Mouse (Mus musculus) spleen, adult 2 months (tissue): ENCODE measurements around the gene Gm37240. TPM values are rescaled to one million over a fixed set of nuclear protein-coding genes. Genes with fewer than 3 reads are reported as not detected.

Experiments
- DNase-seq, 2 experiments: peaks; one replicate each; pipeline versions ENCODE4 v3.0.0 to v3.0.0-alpha.2; 2012 to 2021; ENCODE audit warnings: low spot score in 2 of 2, low read depth in 1 of 2
- H3K27ac ChIP-seq: fragments of 200-500 bp; 2 replicates; pipeline ENCODE4 v1.5.1; 2012; ENCODE audit warnings: low read length, inconsistent platforms; ENCODE audit not compliant: insufficient read depth
- H3K27me3 ChIP-seq: fragments of 200-500 bp; 2 replicates; pipeline ENCODE4 v1.6.1; 2012; ENCODE audit warnings: mild to moderate bottlenecking, moderate library complexity, low read length, inconsistent platforms; ENCODE audit not compliant: control insufficient read depth, insufficient read depth
- H3K36me3 ChIP-seq: fragments of 200-500 bp; 2 replicates; pipeline ENCODE4 v1.6.1; 2012; ENCODE audit warnings: mild to moderate bottlenecking, low read length, inconsistent platforms; ENCODE audit not compliant: control insufficient read depth, insufficient read depth
- H3K4me1 ChIP-seq: fragments of 200-500 bp; 2 replicates; pipeline ENCODE4 v1.6.1; 2011; ENCODE audit warnings: inconsistent platforms; ENCODE audit not compliant: control insufficient read depth, insufficient read depth, insufficient read length
- H3K4me3 ChIP-seq: fragments of 200-500 bp; 2 replicates; pipeline ENCODE4 v1.5.1; 2011; ENCODE audit warnings: mild to moderate bottlenecking, inconsistent platforms; ENCODE audit not compliant: insufficient read depth, insufficient read length; ENCODE audit errors: extremely low read depth
- CTCF ChIP-seq: fragments of 200-500 bp; IDR thresholded peaks from 2 replicates; pipeline ENCODE4 v1.5.1; 2011; ENCODE audit warnings: mild to moderate bottlenecking, inconsistent platforms; ENCODE audit not compliant: insufficient read depth, insufficient read length, insufficient replicate concordance; ENCODE audit errors: extremely low read depth
- POLR2A ChIP-seq: fragments of 200-500 bp; IDR thresholded peaks from 2 replicates; pipeline ENCODE4 v1.6.1; 2011; ENCODE audit warnings: low read depth, low read length, inconsistent platforms
- WGBS: fragments of 180-500 bp; shearing (Covaris S2); methylation state at CpG from one replicate; pipeline ENCODE4 v1.1.7; 2018; 5-methylcytosine and 5-hydroxymethylcytosine counted together
- polyA plus RNA-seq: library from polyadenylated mRNA; depleted of rRNA; stranded (reverse); fragments of >200 nt; gene quantifications from 2 replicates; pipeline ENCODE4 v1.2.3, GENCODE M21; 2012

Gm37240 gene
- polyA plus RNA-seq, 1 experiment: 1.1 TPM

- Histone ChIP-seq H3K27ac (no peak overlapping the region), H3K27me3 (no peaks in the 10 kb centered on the region), H3K4me3 (no peak overlapping the region), H3K4me1 (no peaks in the 10 kb centered on the region), H3K36me3 (no peaks in the 10 kb centered on the region)
- no peak for DNase-seq
- TF ChIP-seq CTCF: no peak
- TF ChIP-seq POLR2A: no peak
- 81% methylated on average over 7 of the region's 7 CpGs for WGBS
Observed at GRCm38 (mm10) chr3:85064113-85064512, 823.2 kb downstream of the Gm37240 start.

GRCm38 (mm10) chr3:85060153-85060552 lies 827.2 kb downstream of the Gm37240 start:
- no peak overlapping the region for H3K27ac ChIP-seq
- 90% methylated on average over 7 of the region's 7 CpGs for WGBS
- DNase-seq: no peak

GRCm38 (mm10) chr3:85057245-85057644 lies 830.1 kb downstream of the Gm37240 start:
- Histone ChIP-seq H3K27me3 (no peaks in the 10 kb centered on the region), H3K4me1 (no peaks in the 10 kb centered on the region; the same call in 1 of the 2 replicates), H3K27ac (no peak overlapping the region), H3K36me3 (no peaks in the 10 kb centered on the region), H3K4me3 (no peak overlapping the region)
- DNase-seq: no peak
- TF ChIP-seq POLR2A (no peak), CTCF (no peak)
- WGBS: 52% methylated on average over 6 of the region's 6 CpGs

More at GRCm38 (mm10) chr3:85060153-85060552, 827.2 kb downstream of the Gm37240 start:
- no peak for TF ChIP-seq POLR2A
- TF ChIP-seq CTCF: no peak
- no peaks in the 10 kb centered on the region for H3K27me3 ChIP-seq
- no peak overlapping the region for H3K4me3 ChIP-seq
- no peaks in the 10 kb centered on the region; the same call in 1 of the 2 replicates for H3K4me1 ChIP-seq
- no peaks in the 10 kb centered on the region for H3K36me3 ChIP-seq

GRCm38 (mm10) chr3:85053526-85053925 lies 833.8 kb downstream of the Gm37240 start:
- WGBS: 68% methylated on average over 4 of the region's 4 CpGs
- no peak overlapping the region for H3K4me3 ChIP-seq
- no peak for DNase-seq
- no peaks in the 10 kb centered on the region; the same call in 1 of the 2 replicates for H3K4me1 ChIP-seq
- TF ChIP-seq POLR2A (no peak), CTCF (no peak)
- H3K36me3 ChIP-seq: no peaks in the 10 kb centered on the region
- no peak overlapping the region for H3K27ac ChIP-seq
- H3K27me3 ChIP-seq: no peaks in the 10 kb centered on the region

- Histone ChIP-seq H3K27ac (no peak overlapping the region), H3K36me3 (no peaks in the 10 kb centered on the region), H3K4me3 (no peak overlapping the region), H3K4me1 (no peaks in the 10 kb centered on the region; the same call in 1 of the 2 replicates), H3K27me3 (no peaks in the 10 kb centered on the region)
- DNase-seq: no peak
- 64% methylated on average over 1 of the region's 1 CpGs for WGBS
- no peak for TF ChIP-seq CTCF
- TF ChIP-seq POLR2A: no peak
Observed at GRCm38 (mm10) chr3:85052196-85052595, 835.1 kb downstream of the Gm37240 start.

GRCm38 (mm10) chr3:85048569-85048968 lies 838.7 kb downstream of the Gm37240 start:
- Histone ChIP-seq H3K36me3 (no peaks in the 10 kb centered on the region), H3K4me1 (no peaks in the 10 kb centered on the region), H3K27ac (no peak overlapping the region), H3K27me3 (no peaks in the 10 kb centered on the region), H3K4me3 (no peak overlapping the region)
- TF ChIP-seq POLR2A (no peak), CTCF (no peak)
- no peak for DNase-seq
- 86% methylated on average over 5 of the region's 5 CpGs for WGBS

GRCm38 (mm10) chr3:85043679-85044218 lies 843.6 kb downstream of the Gm37240 start:
- 94% methylated on average over 8 of the region's 8 CpGs for WGBS
- Histone ChIP-seq H3K4me3 (no peak overlapping the region), H3K27me3 (no peaks in the 10 kb centered on the region), H3K27ac (no peak overlapping the region), H3K4me1 (no peaks in the 10 kb centered on the region), H3K36me3 (no peaks in the 10 kb centered on the region)
- no peak for DNase-seq
- TF ChIP-seq POLR2A (no peak), CTCF (no peak)
